Mouse (Mus musculus): ENCODE results near the gene Cygb. TPM values are rescaled to one million over a fixed set of nuclear protein-coding genes. Genes with fewer than 3 reads are reported as not detected.

The Cygb gene
- 7.1 and 7.9 TPM in 2 replicates for polyA plus RNA-seq (2015; fragmentation: Nextera tagmentation; extraction: Ambion mirVana)

DNA sequence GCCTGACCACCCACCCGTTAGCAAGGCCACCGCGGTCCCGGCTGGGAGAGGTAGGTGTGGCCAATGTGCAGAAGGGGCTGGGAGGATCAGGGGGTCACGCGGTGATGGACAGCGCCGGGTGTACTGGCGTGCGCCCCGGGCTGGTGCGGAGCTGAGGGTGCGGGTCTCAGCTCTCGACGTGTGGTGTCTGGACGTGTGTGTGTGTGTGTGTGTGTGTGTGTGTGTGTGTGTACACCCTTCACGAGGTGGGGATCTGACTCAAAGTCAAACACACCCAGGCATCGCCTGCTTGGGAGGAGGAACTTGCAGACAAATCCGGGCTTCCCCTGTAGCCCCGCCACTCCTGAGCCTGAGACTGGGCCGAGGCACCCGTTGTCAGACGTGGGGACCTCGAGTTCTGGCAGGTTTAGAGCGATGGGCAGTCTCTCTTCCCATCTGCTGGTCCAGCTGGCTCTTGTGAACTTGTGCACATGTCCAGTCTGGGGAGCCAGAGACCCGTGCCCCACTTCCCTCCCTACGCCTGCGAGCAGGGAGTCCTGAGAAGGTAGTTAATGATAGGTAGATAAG, at the start of gene Cygb:
Cygb (minus strand) TSS at position 59 of the 567 bp plus-strand sequence.
- H3K4me3 ChIP-seq: peak within 1 kb of the TSS; percentile 55
- peaks cover 46% of the 10 kb centered on the region for H3K27me3 ChIP-seq
- 6% methylated on average over 28 of the region's 28 CpGs for WGBS
- H3K4me1 ChIP-seq: peaks cover 56% of the 10 kb centered on the region
- peak within 1 kb of the TSS; percentile 95 for H3K4me2 ChIP-seq
- no peaks in the 10 kb centered on the region for H3K9me3 ChIP-seq
- H3K9ac ChIP-seq: peak within 1 kb of the TSS; percentile 73
- H3K36me3 ChIP-seq: no peaks in the 10 kb centered on the region
- no peak for ATAC-seq (ENCODE audit: insufficient number of reproducible peaks, insufficient read depth, low FRiP score, low TSS enrichment, low read depth)
- no peak within 1 kb of the TSS; the same call in 1 of the 2 replicates for H3K27ac ChIP-seq

DNA sequence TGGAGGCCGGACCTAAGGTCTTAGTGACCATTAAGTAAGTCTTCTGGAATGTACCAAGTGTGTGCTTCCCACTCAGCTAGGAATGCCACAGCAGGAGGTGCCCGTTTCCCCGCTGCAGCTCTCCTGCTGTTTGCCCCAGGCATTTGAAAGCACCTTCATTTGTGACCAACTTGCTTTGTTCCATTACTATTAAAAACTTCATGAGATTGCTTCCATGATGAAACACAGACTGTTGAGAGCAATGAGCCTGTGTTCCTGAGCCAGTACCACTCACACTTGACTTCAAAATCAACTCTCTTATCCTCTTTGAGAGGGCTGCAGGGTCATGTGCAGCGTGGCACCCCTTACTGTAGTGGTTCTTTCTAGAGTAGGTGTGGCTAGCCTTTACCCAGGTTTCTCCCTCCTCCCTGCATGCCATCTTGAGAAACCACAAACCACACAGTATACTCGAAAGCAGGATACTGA, 47.3 kb upstream of the Cygb start:
- Histone ChIP-seq H3K4me3 (no peak overlapping the region), H3K4me2 (no peak overlapping the region), H3K9ac (no peak overlapping the region), H3K9me3 (no peaks in the 10 kb centered on the region), H3K36me3 (no peaks in the 10 kb centered on the region), H3K27me3 (peaks cover 3% of the 10 kb centered on the region), H3K27ac (no peak overlapping the region), H3K4me1 (no peaks in the 10 kb centered on the region)
- whole genome bisulfite sequencing: 34% methylated on average over 5 of the region's 5 CpGs
- no peak for ATAC-seq (ENCODE audit: insufficient number of reproducible peaks, insufficient read depth, low FRiP score, low TSS enrichment, low read depth)

DNA sequence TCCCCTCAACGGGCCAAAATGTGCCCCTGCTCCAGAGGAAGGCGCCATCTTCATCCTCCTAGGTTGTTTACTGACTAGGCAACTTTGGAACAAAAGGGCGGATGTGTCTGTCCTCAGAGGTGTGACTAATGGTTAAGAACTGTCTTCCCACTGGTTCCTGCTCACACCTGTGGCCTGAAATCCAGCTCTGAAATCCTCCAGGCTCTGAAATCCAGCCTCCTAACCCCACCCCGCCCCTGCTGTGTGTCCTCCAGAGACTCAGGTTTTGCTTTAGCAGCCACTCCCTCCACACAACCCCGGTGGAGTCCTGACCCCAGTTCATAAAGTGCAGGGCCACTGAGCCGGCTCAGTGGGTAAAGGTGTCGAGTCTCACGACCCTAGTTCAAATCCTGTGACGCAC, 43.4 kb upstream of the Cygb start:
- Histone ChIP-seq H3K9me3 (no peaks in the 10 kb centered on the region), H3K9ac (no peak overlapping the region), H3K4me2 (no peak overlapping the region), H3K4me1 (peaks cover 17% of the 10 kb centered on the region), H3K27me3 (peaks cover 37% of the 10 kb centered on the region), H3K27ac (no peak overlapping the region), H3K36me3 (no peaks in the 10 kb centered on the region), H3K4me3 (no peak overlapping the region)
- WGBS: 64% methylated on average over 9 of the region's 9 CpGs
- no peak for ATAC-seq (ENCODE audit: insufficient number of reproducible peaks, insufficient read depth, low FRiP score, low TSS enrichment, low read depth)

DNA sequence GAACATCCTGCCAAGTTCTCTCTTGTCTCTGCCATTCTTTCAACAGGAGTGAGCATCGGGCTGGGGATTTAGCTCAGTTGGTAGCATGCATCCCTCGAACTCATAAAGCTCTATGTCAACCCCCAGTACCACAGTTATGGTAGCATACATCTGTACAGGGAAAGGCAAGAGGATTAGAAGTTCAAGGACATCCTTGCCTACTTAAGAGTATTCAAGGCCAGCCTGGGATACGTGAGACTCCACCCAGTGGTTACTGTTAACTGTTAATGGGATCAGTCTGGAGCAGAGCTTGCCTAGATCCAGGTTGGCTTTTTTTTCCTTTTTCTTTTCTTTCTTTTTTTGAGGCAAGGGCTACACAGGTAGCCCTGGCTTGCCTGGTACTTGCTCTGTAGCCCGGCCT, 42.3 kb upstream of the Cygb start:
- Histone ChIP-seq H3K27me3 (peaks cover 37% of the 10 kb centered on the region), H3K27ac (no peak overlapping the region), H3K4me3 (no peak overlapping the region), H3K9me3 (no peaks in the 10 kb centered on the region), H3K4me2 (no peak overlapping the region), H3K9ac (no peak overlapping the region), H3K36me3 (no peaks in the 10 kb centered on the region), H3K4me1 (peaks cover 17% of the 10 kb centered on the region)
- no peak for ATAC-seq (ENCODE audit: insufficient number of reproducible peaks, insufficient read depth, low FRiP score, low TSS enrichment, low read depth)
- WGBS: 81% methylated on average over 4 of the region's 4 CpGs

DNA sequence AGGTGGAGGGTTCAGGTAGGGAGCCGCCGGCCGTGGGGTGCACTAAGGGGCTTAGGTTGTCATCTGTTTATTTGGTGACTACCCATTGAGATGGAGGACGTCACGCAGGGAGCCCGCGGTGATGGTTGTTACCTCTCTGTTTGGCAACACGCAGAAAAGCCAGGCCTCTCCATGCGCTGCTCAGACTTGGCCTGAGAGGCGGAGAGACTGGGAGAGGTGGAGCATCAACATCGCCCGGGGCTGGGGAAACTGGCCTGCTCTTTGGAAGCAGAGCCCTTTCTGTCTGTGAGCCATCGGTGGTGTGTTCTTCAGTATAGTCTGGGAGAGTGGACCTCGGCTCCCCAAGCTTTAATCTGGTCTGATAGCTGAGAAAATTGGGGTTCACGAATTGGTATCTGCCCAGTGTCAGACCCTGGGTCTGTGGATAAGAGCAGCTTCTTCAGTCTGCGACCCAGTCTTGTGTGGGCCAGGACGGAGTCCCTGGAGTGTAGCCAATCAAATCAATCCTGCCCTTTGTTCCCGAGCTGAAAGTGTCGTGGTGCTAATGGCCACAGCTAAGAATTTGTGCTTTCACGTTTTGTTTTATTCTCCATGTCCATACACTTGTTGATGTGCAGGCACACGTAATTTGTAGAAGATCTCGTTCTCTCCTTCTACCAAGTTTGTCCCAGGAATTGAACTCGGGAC, 41.2 kb upstream of the Cygb start:
- Histone ChIP-seq H3K9ac (no peak overlapping the region), H3K36me3 (no peaks in the 10 kb centered on the region), H3K27ac (no peak overlapping the region), H3K9me3 (no peaks in the 10 kb centered on the region), H3K4me2 (peak overlapping the region; percentile 85), H3K4me1 (peaks cover 17% of the 10 kb centered on the region), H3K27me3 (peaks cover 37% of the 10 kb centered on the region), H3K4me3 (no peak overlapping the region)
- ATAC-seq (ENCODE audit: insufficient number of reproducible peaks, insufficient read depth, low FRiP score, low TSS enrichment, low read depth): no peak
- 22% methylated on average over 23 of the region's 23 CpGs for WGBS

DNA sequence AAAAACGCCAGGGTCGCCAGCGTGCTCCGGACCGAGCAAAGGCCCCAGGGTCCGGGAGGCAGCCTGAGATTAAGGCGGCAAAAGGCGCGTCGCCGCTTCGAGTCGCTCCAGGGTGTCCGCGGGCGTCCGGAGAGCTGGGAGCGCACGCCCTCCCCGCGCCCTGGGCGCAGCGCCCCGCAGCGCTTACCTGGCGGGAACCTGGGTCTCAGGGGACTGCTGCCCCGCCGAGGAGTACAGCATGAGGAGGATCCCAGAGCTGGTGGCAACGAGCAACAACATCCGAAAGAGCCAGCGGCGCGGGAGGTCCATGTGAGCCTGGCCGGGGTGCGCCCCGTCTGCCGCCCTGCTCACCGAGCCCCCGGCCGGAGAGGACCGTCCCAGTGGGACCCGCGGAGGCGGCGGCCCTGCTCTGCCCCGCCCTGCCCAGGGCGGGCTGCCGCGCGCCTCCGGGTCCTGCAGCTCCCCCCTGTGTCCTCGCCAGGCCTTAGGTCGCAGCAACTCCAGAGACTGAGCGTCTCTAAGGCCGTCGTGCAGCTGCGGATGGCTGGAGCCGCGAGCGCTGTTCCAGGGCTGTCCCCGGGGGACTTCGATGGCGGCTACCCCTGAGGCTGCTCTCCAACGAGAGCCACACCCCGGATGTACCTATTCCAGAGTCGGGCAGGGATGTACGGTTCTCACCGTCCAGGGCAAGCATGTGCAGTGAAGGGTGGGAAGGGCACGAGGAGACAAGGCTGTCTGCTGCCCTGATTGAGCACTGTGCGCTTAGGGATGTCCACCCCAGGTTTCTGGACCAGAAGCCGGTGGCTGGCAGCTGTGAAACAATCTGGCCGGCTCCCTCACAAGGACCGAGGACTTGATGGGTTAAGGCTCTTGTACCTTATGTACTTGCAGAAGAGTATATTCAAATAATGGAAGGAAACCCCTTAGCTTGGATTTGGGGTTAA, 40.4 kb upstream of the Cygb start:
- under 1% methylated on average over 67 of the region's 73 CpGs for WGBS
- ATAC-seq (ENCODE audit: insufficient number of reproducible peaks, insufficient read depth, low FRiP score, low TSS enrichment, low read depth): peak; percentile 40; the same call in 1 of the 2 replicates

DNA sequence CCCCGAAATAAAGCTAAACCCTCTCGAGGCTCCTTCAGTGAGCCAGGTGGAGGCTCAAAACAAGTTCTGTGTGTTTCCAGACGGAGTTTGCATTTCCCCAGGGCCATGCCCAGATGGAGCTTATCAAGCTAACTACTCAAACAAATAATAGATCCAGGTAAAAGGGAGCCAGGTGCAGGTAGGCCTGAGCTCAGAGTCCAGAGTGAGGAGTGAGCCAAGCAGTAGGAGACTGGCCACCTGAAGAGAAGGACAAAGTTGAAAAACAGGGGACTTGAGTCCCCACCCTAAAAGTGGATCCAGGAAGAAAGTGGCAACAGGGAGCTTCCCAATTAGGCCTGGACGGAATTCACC, 39.8 kb upstream of the Cygb start:
- no peaks in the 10 kb centered on the region for H3K9me3 ChIP-seq
- ATAC-seq (ENCODE audit: insufficient number of reproducible peaks, insufficient read depth, low FRiP score, low TSS enrichment, low read depth): no peak
- WGBS: 26% methylated on average over 4 of the region's 4 CpGs

More for the DNA sequence above, 40.4 kb upstream of the Cygb start:
- Histone ChIP-seq H3K36me3 (no peaks in the 10 kb centered on the region), H3K4me1 (peaks cover 17% of the 10 kb centered on the region), H3K4me3 (peak overlapping the region; percentile 54), H3K27ac (no peak overlapping the region), H3K9ac (peak overlapping the region; percentile 78), H3K9me3 (no peaks in the 10 kb centered on the region), H3K27me3 (peaks cover 37% of the 10 kb centered on the region), H3K4me2 (peak overlapping the region; percentile 85)

DNA sequence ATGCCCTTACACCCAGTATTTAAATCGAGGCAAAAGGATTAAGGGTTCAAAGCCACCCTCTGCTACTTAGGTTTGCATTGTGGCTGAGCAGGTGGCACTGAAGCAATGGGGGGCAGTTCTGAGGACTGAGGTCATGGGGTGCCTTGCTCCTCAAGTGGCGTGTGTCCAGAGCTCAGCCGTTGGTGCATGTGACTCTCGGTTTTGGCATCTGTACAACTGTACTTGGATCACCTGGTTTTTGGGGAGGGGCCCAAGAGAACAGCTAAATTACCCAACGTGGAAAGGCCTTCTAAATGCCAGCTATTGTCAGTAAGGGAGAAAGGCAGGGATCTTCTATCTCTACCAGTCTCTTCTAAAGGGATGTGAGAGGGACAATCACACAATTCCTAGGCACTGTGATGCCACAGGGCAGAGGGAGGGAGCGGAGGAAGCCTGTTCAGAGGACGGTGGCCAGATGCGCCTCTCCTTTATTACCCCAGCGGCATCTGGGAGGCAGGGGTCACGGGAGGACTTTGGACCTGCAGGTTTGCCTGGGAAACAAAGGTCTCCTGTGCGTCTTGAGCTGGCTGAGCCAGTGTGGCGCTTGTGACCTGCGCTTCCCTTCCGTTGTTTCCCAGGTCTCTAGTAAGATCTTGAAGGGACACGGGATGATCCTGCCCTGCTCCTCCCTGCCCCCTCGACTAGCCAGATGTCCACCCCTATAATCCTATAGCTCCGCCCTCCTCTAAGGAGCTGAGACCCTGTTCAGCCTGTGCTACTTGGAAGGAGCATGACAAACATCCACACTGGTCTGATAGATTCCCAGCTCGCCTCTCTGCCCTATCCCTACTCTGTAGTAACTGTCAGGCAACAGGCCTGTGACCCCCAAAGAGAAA, 36.8 kb upstream of the Cygb start:
- H3K4me1 ChIP-seq: peaks cover 21% of the 10 kb centered on the region
- no peak for ATAC-seq (ENCODE audit: insufficient number of reproducible peaks, insufficient read depth, low FRiP score, low TSS enrichment, low read depth)
- H3K36me3 ChIP-seq: 0 out of 2 replicates have a peak, but pooled peaks cover 4% of the 10 kb centered on the region
- H3K9me3 ChIP-seq: no peaks in the 10 kb centered on the region
- no peak overlapping the region for H3K9ac ChIP-seq
- H3K4me3 ChIP-seq: no peak overlapping the region
- no peak overlapping the region for H3K27ac ChIP-seq
- 46% methylated on average over 18 of the region's 18 CpGs for WGBS
- peaks cover 30% of the 10 kb centered on the region for H3K27me3 ChIP-seq
- H3K4me2 ChIP-seq: no peak overlapping the region

More for the DNA sequence above, 39.8 kb upstream of the Cygb start:
- H3K9ac ChIP-seq: peak overlapping the region; percentile 78
- no peak overlapping the region for H3K27ac ChIP-seq
- peak overlapping the region; percentile 85 for H3K4me2 ChIP-seq
- peaks cover 37% of the 10 kb centered on the region for H3K27me3 ChIP-seq
- peak overlapping the region; percentile 54 for H3K4me3 ChIP-seq
- no peaks in the 10 kb centered on the region for H3K36me3 ChIP-seq
- H3K4me1 ChIP-seq: peaks cover 17% of the 10 kb centered on the region

DNA sequence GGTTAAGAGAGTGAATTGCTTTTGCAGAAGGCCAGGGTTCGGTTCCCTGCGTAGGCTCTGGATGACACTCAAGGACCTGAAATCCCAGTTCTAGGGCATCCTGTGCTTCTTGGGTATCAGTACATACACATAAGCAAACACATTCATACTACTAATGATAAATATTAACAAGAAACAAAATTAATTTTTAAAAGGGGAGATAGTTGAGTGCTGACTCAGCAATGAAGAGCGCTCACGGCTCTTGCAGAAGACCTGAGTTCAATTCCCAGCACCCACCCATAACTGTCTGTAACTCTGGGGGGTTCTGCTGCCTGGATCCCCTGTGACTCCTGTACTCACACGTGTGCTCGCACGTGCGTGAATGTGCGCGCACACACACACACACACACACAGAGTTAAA, 35.5 kb upstream of the Cygb start:
- Histone ChIP-seq H3K27ac (no peak overlapping the region), H3K36me3 (peaks cover 14% of the 10 kb centered on the region; the same call in 1 of the 2 replicates), H3K4me2 (no peak overlapping the region), H3K9ac (no peak overlapping the region), H3K27me3 (peaks cover 17% of the 10 kb centered on the region), H3K9me3 (no peaks in the 10 kb centered on the region), H3K4me3 (no peak overlapping the region), H3K4me1 (peaks cover 16% of the 10 kb centered on the region)
- 96% methylated on average over 10 of the region's 10 CpGs for WGBS
- no peak for ATAC-seq (ENCODE audit: insufficient number of reproducible peaks, insufficient read depth, low FRiP score, low TSS enrichment, low read depth)

DNA sequence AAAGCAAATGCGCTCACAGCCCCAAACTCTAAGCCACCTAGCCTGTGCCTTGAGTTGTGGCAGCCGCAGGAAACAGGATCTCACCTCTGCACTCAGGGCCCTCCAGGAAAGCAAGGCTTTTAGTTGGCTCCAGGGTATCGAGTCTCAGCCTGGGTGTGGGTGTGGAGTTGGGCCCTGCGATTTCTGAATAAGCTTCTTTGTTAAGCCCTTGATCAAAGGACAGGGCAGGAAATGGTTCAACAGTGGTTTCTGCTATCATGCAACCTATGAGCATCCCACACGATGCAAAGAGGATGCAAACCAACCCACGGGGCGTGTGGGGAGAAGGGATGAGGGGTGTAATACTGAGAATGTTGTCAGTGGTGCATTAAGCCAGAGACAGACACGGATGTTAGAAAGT, 33.8 kb upstream of the Cygb start:
- no peak overlapping the region for H3K27ac ChIP-seq
- peaks cover 23% of the 10 kb centered on the region; the same call in 1 of the 2 replicates for H3K36me3 ChIP-seq
- no peak overlapping the region for H3K4me3 ChIP-seq
- H3K9ac ChIP-seq: no peak overlapping the region
- 28% methylated on average over 8 of the region's 8 CpGs for WGBS
- peaks cover 2% of the 10 kb centered on the region; the same call in 1 of the 2 replicates for H3K27me3 ChIP-seq
- ATAC-seq (ENCODE audit: insufficient number of reproducible peaks, insufficient read depth, low FRiP score, low TSS enrichment, low read depth): no peak
- peaks cover 7% of the 10 kb centered on the region for H3K4me1 ChIP-seq
- H3K4me2 ChIP-seq: no peak overlapping the region
- no peaks in the 10 kb centered on the region for H3K9me3 ChIP-seq

DNA sequence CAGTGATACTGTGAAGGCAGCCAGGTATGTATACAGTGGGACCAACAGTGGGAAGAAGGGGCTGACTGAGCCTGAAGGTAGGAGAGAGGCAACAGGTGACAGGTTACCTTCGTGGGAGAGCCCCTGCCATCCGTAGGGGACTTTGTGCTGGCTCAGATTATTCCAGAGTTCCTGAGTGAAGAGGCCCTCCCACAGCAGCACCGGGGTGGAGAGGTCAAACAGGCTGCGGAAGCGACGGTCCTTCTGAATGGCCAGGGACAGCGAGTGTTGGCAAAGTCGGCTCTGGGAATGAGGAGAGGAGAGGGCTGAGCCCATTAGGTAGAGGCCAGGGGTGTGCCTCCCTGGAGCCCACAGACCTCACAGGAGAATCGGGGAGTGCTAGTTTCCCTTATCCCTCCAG, 31.6 kb upstream of the Cygb start:
- Histone ChIP-seq H3K9ac (no peak overlapping the region), H3K4me1 (peaks cover 28% of the 10 kb centered on the region), H3K9me3 (no peaks in the 10 kb centered on the region), H3K27ac (no peak overlapping the region), H3K27me3 (no peaks in the 10 kb centered on the region), H3K4me3 (no peak overlapping the region), H3K36me3 (peaks cover 41% of the 10 kb centered on the region), H3K4me2 (no peak overlapping the region)
- WGBS: 71% methylated on average over 9 of the region's 9 CpGs
- no peak for ATAC-seq (ENCODE audit: insufficient number of reproducible peaks, insufficient read depth, low FRiP score, low TSS enrichment, low read depth)

Data from embryonic facial prominence, embryonic 13.5 days (tissue).